ENCODE assay signal across 30 mouse cellular contexts in the genomic region with DNA sequence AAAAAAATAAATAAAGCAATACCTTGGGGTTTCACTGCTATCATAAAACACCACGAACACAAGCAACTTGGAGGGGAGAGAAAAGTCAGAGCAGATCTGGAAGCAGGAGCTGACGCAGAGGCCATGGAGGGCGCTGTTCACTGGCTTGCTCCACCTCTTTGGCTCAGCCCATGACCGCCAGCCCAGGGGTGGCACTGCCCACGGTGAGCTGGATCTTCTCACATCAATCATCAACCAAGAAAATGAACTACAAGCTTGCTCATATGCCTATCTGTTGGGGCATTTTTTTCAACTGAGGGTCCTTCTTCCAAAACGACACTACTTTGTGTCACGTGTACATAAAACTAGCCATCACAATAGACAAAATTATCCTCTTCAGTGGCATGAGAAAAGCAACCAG. TPM values are rescaled to one million over a fixed set of nuclear protein-coding genes. Genes with fewer than 3 reads are reported as not detected.
DNase-seq lines count a peak whose midpoint lies in the region; ATAC-seq and TF ChIP-seq lines count a peak whose summit lies in the region.
"Had no signal": no experiment of that assay in that cellular context is flagged by ENCODE, and none has a peak within 500 bp of the region (broad histone marks: within the 10 kb centered on the region; RNA-seq: fewer than 3 reads in every experiment).

No protein-coding gene starts in this region.

- 87% methylated on average over 7 of the region's 7 CpGs for WGBS in kidney, embryonic 16.5 days
- WGBS in liver, adult 2 months: 64% methylated on average over 7 of the region's 7 CpGs
- 86% methylated on average over 7 of the region's 7 CpGs for WGBS in liver, embryonic 11.5 days
- 92% methylated on average over 7 of the region's 7 CpGs for WGBS in forebrain, embryonic 12.5 days

- no peak overlapping the region for H3K4me2 ChIP-seq in kidney, embryonic 16.5 days (replicated peaks; ENCODE audit: low read depth, low read length)
- H3K4me2 ChIP-seq in liver, embryonic 11.5 days: no peak overlapping the region
- H3K4me2 ChIP-seq in forebrain, embryonic 12.5 days: no peak overlapping the region
- H3K4me2 ChIP-seq: heart, embryonic 13.5 days; hindbrain, embryonic 14.5 days had no signal

- DNase-seq in kidney, adult 11 months: peak; percentile 17
- no peak for DNase-seq in liver, adult 2 months (ENCODE audit: extremely low read depth, low read depth, low spot score)
- DNase-seq in liver, embryonic 11.5 days (ENCODE audit: low spot score): no peak
- peak; percentile 26 for DNase-seq in kidney, postnatal 10 days
- DNase-seq in kidney, postnatal 36 days: peak; percentile 47 to 72
- DNase-seq in lung, postnatal 4 days: no peak
- DNase-seq: adrenal gland, postnatal 10 days; B cell, adult 2 months; cerebellum, adult 11 months; cerebellum, adult 8-10 months; cerebellum, postnatal 14 days; forebrain, postnatal 0 days; gastrocnemius, adult 2 months; gastrocnemius, postnatal 14 days; heart, adult 18-20 months; heart, postnatal 14 days; heart, postnatal 4 days had no signal

- no peaks in the 10 kb centered on the region for H3K9me3 ChIP-seq in kidney, embryonic 16.5 days (ENCODE audit: low read length)
- H3K9me3 ChIP-seq in liver, embryonic 11.5 days (ENCODE audit: control insufficient read depth, low read length): no peaks in the 10 kb centered on the region
- no peaks in the 10 kb centered on the region for H3K9me3 ChIP-seq in forebrain, embryonic 12.5 days
- H3K9me3 ChIP-seq: forebrain, embryonic 10.5 days; G1E; heart, embryonic 10.5 days; heart, embryonic 13.5 days had no signal

- no peak overlapping the region for H3K27ac ChIP-seq in kidney, embryonic 16.5 days (ENCODE audit: low read length)
- no peak overlapping the region for H3K27ac ChIP-seq in liver, adult 2 months (replicated peaks; ENCODE audit: insufficient read depth, low read depth, low read length)
- no peak overlapping the region for H3K27ac ChIP-seq in liver, embryonic 11.5 days (ENCODE audit: low read depth, low read length)
- no peak overlapping the region for H3K27ac ChIP-seq in forebrain, embryonic 12.5 days
- H3K27ac ChIP-seq: forebrain, embryonic 10.5 days; gastrocnemius, adult 2 months; heart, embryonic 10.5 days; heart, embryonic 13.5 days; hindbrain, embryonic 14.5 days; hindbrain, postnatal 0 days had no signal

- peak; percentile 9; the same call in 1 of the 2 replicates for TF ChIP-seq CTCF in liver, adult 2 months (IDR thresholded peaks at IDR 0.05; ENCODE audit: low read depth, low read length)

- no peak for TF ChIP-seq POLR2A in liver, adult 2 months (IDR thresholded peaks at IDR 0.05; ENCODE audit: extremely low read depth, insufficient read depth, low read length)

- H3K36me3 ChIP-seq in kidney, embryonic 16.5 days (ENCODE audit: insufficient read depth, low read length): peaks cover 6% of the 10 kb centered on the region; the same call in 1 of the 2 replicates
- peaks cover 24% of the 10 kb centered on the region for H3K36me3 ChIP-seq in liver, adult 2 months (ENCODE audit: control insufficient read depth, insufficient read depth, low read length)
- H3K36me3 ChIP-seq in liver, embryonic 11.5 days (ENCODE audit: control insufficient read depth, insufficient read depth, low read length): no peaks in the 10 kb centered on the region; the same call in 1 of the 2 replicates
- H3K36me3 ChIP-seq in forebrain, embryonic 12.5 days (replicated peaks): peaks cover 13% of the 10 kb centered on the region

- ATAC-seq in kidney, embryonic 16.5 days (ENCODE audit: low FRiP score, low TSS enrichment): no peak
- ATAC-seq in liver, embryonic 11.5 days (replicated peaks; ENCODE audit: low FRiP score): no peak
- no peak for ATAC-seq in forebrain, embryonic 12.5 days (ENCODE audit: low FRiP score)
- ATAC-seq: forebrain, embryonic 14.5 days; forebrain, postnatal 0 days; hindbrain, postnatal 0 days; Patski had no signal

- H3K4me3 ChIP-seq in kidney, embryonic 16.5 days (ENCODE audit: low read length): no peak overlapping the region
- no peak overlapping the region for H3K4me3 ChIP-seq in liver, adult 2 months (ENCODE audit: insufficient read depth, low read depth, low read length)
- H3K4me3 ChIP-seq in liver, embryonic 11.5 days (ENCODE audit: low read depth, low read length): no peak overlapping the region
- H3K4me3 ChIP-seq in forebrain, embryonic 12.5 days (replicated peaks): no peak overlapping the region
- H3K4me3 ChIP-seq: forebrain, embryonic 10.5 days; gastrocnemius, adult 2 months; heart, embryonic 10.5 days; heart, embryonic 13.5 days had no signal

- H3K4me1 ChIP-seq in kidney, embryonic 16.5 days (ENCODE audit: insufficient read depth, low read length): no peaks in the 10 kb centered on the region
- H3K4me1 ChIP-seq in liver, adult 2 months (ENCODE audit: control insufficient read depth, insufficient read depth, low read length): no peaks in the 10 kb centered on the region; the same call in 1 of the 2 replicates
- no peaks in the 10 kb centered on the region for H3K4me1 ChIP-seq in liver, embryonic 11.5 days (replicated peaks; ENCODE audit: control insufficient read depth, insufficient read depth, low read length)
- no peaks in the 10 kb centered on the region for H3K4me1 ChIP-seq in forebrain, embryonic 12.5 days
- H3K4me1 ChIP-seq: forebrain, embryonic 10.5 days; heart, embryonic 10.5 days had no signal

- H3K79me2 ChIP-seq in liver, adult 2 months (ENCODE audit: control insufficient read depth, insufficient read depth, low read length): peaks cover 13% of the 10 kb centered on the region; the same call in 1 of the 2 replicates

- no peak overlapping the region for H3K9ac ChIP-seq in kidney, embryonic 16.5 days (replicated peaks; ENCODE audit: low read length)
- H3K9ac ChIP-seq in liver, adult 2 months (ENCODE audit: low read depth, low read length): no peak overlapping the region
- no peak overlapping the region for H3K9ac ChIP-seq in liver, embryonic 11.5 days (ENCODE audit: low read depth, low read length)
- no peak overlapping the region for H3K9ac ChIP-seq in forebrain, embryonic 12.5 days
- H3K9ac ChIP-seq: forebrain, postnatal 0 days; heart, embryonic 13.5 days; hindbrain, embryonic 14.5 days had no signal

- H3K27me3 ChIP-seq in kidney, embryonic 16.5 days (ENCODE audit: insufficient read depth, low read length): no peaks in the 10 kb centered on the region
- H3K27me3 ChIP-seq in liver, adult 2 months (ENCODE audit: control insufficient read depth, insufficient read depth, low read length): no peaks in the 10 kb centered on the region
- H3K27me3 ChIP-seq in liver, embryonic 11.5 days (replicated peaks; ENCODE audit: control insufficient read depth, insufficient read depth, low read length): no peaks in the 10 kb centered on the region
- no peaks in the 10 kb centered on the region for H3K27me3 ChIP-seq in forebrain, embryonic 12.5 days
- H3K27me3 ChIP-seq: CH12.LX; heart, embryonic 13.5 days; Patski had no signal

RNA-seq across cellular contexts. Expression of gene Tbc1d15, which starts 24.7 kb away (rescaled TPM):
- polyA plus RNA-seq in kidney, embryonic 16.5 days (2015; fragmentation: Nextera tagmentation; extraction: Ambion mirVana): 51.0 and 57.8 TPM in 2 replicates
- 46.2 and 49.9 TPM in 2 replicates for total RNA-seq in liver, adult 2 months (2014; rRNA removed)
- polyA plus RNA-seq in liver, adult 2 months (2012; rRNA removed): 6.7 and 7.7 TPM in 2 replicates
- polyA plus RNA-seq in liver, embryonic 11.5 days (2014; fragmentation: Nextera tagmentation; extraction: Ambion mirVana): 61.6 and 72.9 TPM in 2 replicates
- polyA plus RNA-seq in forebrain, embryonic 12.5 days (2016; fragmentation: Nextera tagmentation; extraction: Ambion mirVana): 45.5 and 48.1 TPM in 2 replicates

RNA-seq across cellular contexts. Expression of gene Tph2, which starts 41.8 kb away (rescaled TPM):
- 0.06 TPM in 1 of 2 replicates, not detected in the other for polyA plus RNA-seq in kidney, embryonic 16.5 days (2015; fragmentation: Nextera tagmentation; extraction: Ambion mirVana)
- not detected in 2 replicates for total RNA-seq in liver, adult 2 months (2014; rRNA removed)
- not detected in 2 replicates for polyA plus RNA-seq in liver, adult 2 months (2012; rRNA removed)
- polyA plus RNA-seq in liver, embryonic 11.5 days (2014; fragmentation: Nextera tagmentation; extraction: Ambion mirVana): not detected in 2 replicates
- polyA plus RNA-seq in forebrain, embryonic 12.5 days (2016; fragmentation: Nextera tagmentation; extraction: Ambion mirVana): 0.09 TPM in 1 of 2 replicates, not detected in the other
- total RNA-seq: adrenal gland, adult 18-20 months; adrenal gland, postnatal 10 days; gastrocnemius, adult 2 months; gastrocnemius, postnatal 14 days; gastrocnemius, postnatal 4 days; heart, adult 18-20 months; heart, postnatal 14 days; heart, postnatal 4 days had no signal
- polyA plus RNA-seq: forebrain, embryonic 10.5 days; G1E; heart, embryonic 10.5 days; heart, embryonic 13.5 days; Patski had no signal

Comparison
In these comparisons a context has a peak if more than half of its experiments do, and no peak if none do; other contexts are left out.
1. DNase-seq: peak in kidney, adult 11 months (single experiment), kidney, postnatal 10 days (single experiment) and kidney, postnatal 36 days (2 of 2); none in liver, adult 2 months (single experiment), liver, embryonic 11.5 days (single experiment) and lung, postnatal 4 days (0 of 2).